Mouse (Mus musculus): ENCODE data around the gene Dnajc16. TPM values are rescaled to one million over a fixed set of nuclear protein-coding genes. Genes with fewer than 3 reads are reported as not detected.

Gene Dnajc16
- 3.2 and 5.2 TPM in 2 replicates for polyA plus RNA-seq (2014; fragmentation: Nextera tagmentation; extraction: Ambion mirVana)

DNA sequence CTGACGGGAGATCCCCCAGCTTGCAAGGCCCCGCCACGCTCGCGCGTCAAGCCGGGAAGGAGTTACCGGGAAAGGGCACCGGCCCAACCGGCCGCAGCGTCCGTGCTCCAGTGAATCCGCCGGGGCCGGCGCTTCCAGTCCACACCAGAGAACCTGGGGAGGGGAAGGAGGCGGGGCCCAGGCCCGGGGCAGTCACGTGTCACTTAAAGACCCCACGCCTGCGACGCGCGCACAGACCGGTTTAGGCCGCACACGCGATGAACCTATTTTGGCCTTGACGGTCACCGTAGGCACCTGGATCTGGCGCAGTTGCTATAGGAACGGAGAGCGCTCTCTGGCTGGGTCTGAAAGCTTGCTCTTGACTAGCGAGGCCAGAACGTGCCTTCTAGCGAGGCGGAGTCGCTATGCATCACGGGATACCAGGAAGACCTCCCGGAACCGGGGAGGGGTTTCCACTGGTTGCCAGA, at the start of gene Dnajc16:
Gene Dnajc16, minus strand, starts transcription at position 408 of the 467 bp plus-strand sequence.
- Histone ChIP-seq H3K4me2 (replicated peaks; ENCODE audit: low read depth, low read length) (peak within 1 kb of the TSS; percentile 67), H3K36me3 (ENCODE audit: control insufficient read depth, insufficient read depth, low read length) (peaks cover 9% of the 10 kb centered on the region; the same call in 1 of the 2 replicates), H3K27ac (ENCODE audit: low read depth, low read length) (peak within 1 kb of the TSS; percentile 78; the same call in 1 of the 2 replicates), H3K4me1 (ENCODE audit: control insufficient read depth, insufficient read depth, low read length) (peaks cover 7% of the 10 kb centered on the region; the same call in 1 of the 2 replicates), H3K9me3 (ENCODE audit: control insufficient read depth, low read length) (no peaks in the 10 kb centered on the region), H3K9ac (ENCODE audit: low read depth, low read length) (peak within 1 kb of the TSS; percentile 89), H3K4me3 (ENCODE audit: low read length) (peak within 1 kb of the TSS; percentile 84), H3K27me3 (ENCODE audit: control insufficient read depth, insufficient read depth, low read length) (no peaks in the 10 kb centered on the region)
- peak; percentile 88 for ATAC-seq (ENCODE audit: low FRiP score, low TSS enrichment)
- WGBS = under 1% methylated on average over 42 of the region's 42 CpGs

- no peaks in the 10 kb centered on the region for H3K9me3 ChIP-seq (ENCODE audit: control insufficient read depth, low read length)
- no peaks in the 10 kb centered on the region for H3K27me3 ChIP-seq (ENCODE audit: control insufficient read depth, insufficient read depth, low read length)
- H3K4me2 ChIP-seq (replicated peaks; ENCODE audit: low read depth, low read length) = no peak overlapping the region
- H3K9ac ChIP-seq (ENCODE audit: low read depth, low read length) = no peak overlapping the region
- ATAC-seq (ENCODE audit: low FRiP score, low TSS enrichment) = no peak
- H3K27ac ChIP-seq (ENCODE audit: low read depth, low read length) = no peak overlapping the region
- no peaks in the 10 kb centered on the region for H3K36me3 ChIP-seq (ENCODE audit: control insufficient read depth, insufficient read depth, low read length)
- no peak overlapping the region for H3K4me3 ChIP-seq (ENCODE audit: low read length)
- 61% methylated on average over 5 of the region's 5 CpGs for WGBS
- no peaks in the 10 kb centered on the region for H3K4me1 ChIP-seq (ENCODE audit: control insufficient read depth, insufficient read depth, low read length)
These were observed 43.9 kb upstream of the Dnajc16 start for GRCm38 (mm10) chr4:141834536-141835095.

- ATAC-seq (ENCODE audit: low FRiP score, low TSS enrichment) = no peak
- H3K9me3 ChIP-seq (ENCODE audit: control insufficient read depth, low read length) = no peaks in the 10 kb centered on the region
- H3K9ac ChIP-seq (ENCODE audit: low read depth, low read length) = no peak overlapping the region
- H3K4me2 ChIP-seq (replicated peaks; ENCODE audit: low read depth, low read length) = no peak overlapping the region
- no peaks in the 10 kb centered on the region for H3K36me3 ChIP-seq (ENCODE audit: control insufficient read depth, insufficient read depth, low read length)
- H3K4me1 ChIP-seq (ENCODE audit: control insufficient read depth, insufficient read depth, low read length) = no peaks in the 10 kb centered on the region
- H3K27ac ChIP-seq (ENCODE audit: low read depth, low read length) = no peak overlapping the region
- no peaks in the 10 kb centered on the region for H3K27me3 ChIP-seq (ENCODE audit: control insufficient read depth, insufficient read depth, low read length)
- 43% methylated on average over 1 of the region's 1 CpGs for WGBS
- H3K4me3 ChIP-seq (ENCODE audit: low read length) = no peak overlapping the region
These were observed 43.2 kb upstream of the Dnajc16 start for GRCm38 (mm10) chr4:141833911-141834310.

GRCm38 (mm10) chr4:141831361-141831760, 40.6 kb upstream of the Dnajc16 start:
- 77% methylated on average over 7 of the region's 7 CpGs for WGBS
- Histone ChIP-seq H3K27me3 (ENCODE audit: control insufficient read depth, insufficient read depth, low read length) (no peaks in the 10 kb centered on the region), H3K9ac (ENCODE audit: low read depth, low read length) (no peak overlapping the region), H3K36me3 (ENCODE audit: control insufficient read depth, insufficient read depth, low read length) (no peaks in the 10 kb centered on the region), H3K27ac (ENCODE audit: low read depth, low read length) (no peak overlapping the region), H3K4me2 (replicated peaks; ENCODE audit: low read depth, low read length) (no peak overlapping the region), H3K4me3 (ENCODE audit: low read length) (no peak overlapping the region), H3K9me3 (ENCODE audit: control insufficient read depth, low read length) (no peaks in the 10 kb centered on the region), H3K4me1 (ENCODE audit: control insufficient read depth, insufficient read depth, low read length) (no peaks in the 10 kb centered on the region)
- ATAC-seq (ENCODE audit: low FRiP score, low TSS enrichment) = no peak

- no peak for ATAC-seq (ENCODE audit: low FRiP score, low TSS enrichment)
- Histone ChIP-seq H3K9me3 (ENCODE audit: control insufficient read depth, low read length) (no peaks in the 10 kb centered on the region), H3K4me2 (replicated peaks; ENCODE audit: low read depth, low read length) (no peak overlapping the region), H3K27me3 (ENCODE audit: control insufficient read depth, insufficient read depth, low read length) (no peaks in the 10 kb centered on the region), H3K36me3 (ENCODE audit: control insufficient read depth, insufficient read depth, low read length) (no peaks in the 10 kb centered on the region), H3K4me1 (ENCODE audit: control insufficient read depth, insufficient read depth, low read length) (no peaks in the 10 kb centered on the region), H3K4me3 (ENCODE audit: low read length) (no peak overlapping the region), H3K9ac (ENCODE audit: low read depth, low read length) (no peak overlapping the region), H3K27ac (ENCODE audit: low read depth, low read length) (no peak overlapping the region)
- 60% methylated on average over 11 of the region's 11 CpGs for WGBS
These were observed 39.6 kb upstream of the Dnajc16 start for GRCm38 (mm10) chr4:141830381-141830780.

- WGBS = 59% methylated on average over 4 of the region's 4 CpGs
- no peak for ATAC-seq (ENCODE audit: low FRiP score, low TSS enrichment)
These were observed 37.4 kb upstream of the Dnajc16 start for GRCm38 (mm10) chr4:141828177-141828576.

DNA sequence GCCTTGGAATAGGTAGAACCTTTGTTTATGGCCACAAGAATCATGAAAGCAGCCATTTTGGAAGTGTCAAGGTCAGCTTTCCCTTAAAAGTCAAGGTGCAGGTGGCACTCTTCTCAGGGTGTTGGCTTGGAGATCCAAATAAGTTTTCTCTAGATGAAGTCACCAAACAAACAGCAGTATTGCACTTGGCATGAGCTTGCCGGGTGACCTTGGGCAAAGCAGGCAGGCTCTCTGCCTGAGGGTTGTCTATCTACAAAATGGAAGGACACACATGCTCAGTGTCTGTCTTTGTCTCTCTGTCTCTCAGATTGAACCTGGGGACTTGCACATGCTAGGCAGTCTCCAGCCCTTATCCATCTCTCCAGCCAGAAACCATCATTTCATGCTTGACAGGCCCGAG, 36.7 kb upstream of the Dnajc16 start:
- H3K9me3 ChIP-seq (ENCODE audit: control insufficient read depth, low read length) = no peaks in the 10 kb centered on the region
- H3K4me3 ChIP-seq (ENCODE audit: low read length) = no peak overlapping the region
- no peaks in the 10 kb centered on the region for H3K27me3 ChIP-seq (ENCODE audit: control insufficient read depth, insufficient read depth, low read length)
- H3K36me3 ChIP-seq (ENCODE audit: control insufficient read depth, insufficient read depth, low read length) = no peaks in the 10 kb centered on the region
- H3K4me1 ChIP-seq (ENCODE audit: control insufficient read depth, insufficient read depth, low read length) = no peaks in the 10 kb centered on the region
- 84% methylated on average over 2 of the region's 2 CpGs for WGBS
- H3K27ac ChIP-seq (ENCODE audit: low read depth, low read length) = no peak overlapping the region
- no peak overlapping the region for H3K9ac ChIP-seq (ENCODE audit: low read depth, low read length)
- ATAC-seq (ENCODE audit: low FRiP score, low TSS enrichment) = no peak
- H3K4me2 ChIP-seq (replicated peaks; ENCODE audit: low read depth, low read length) = no peak overlapping the region

More at GRCm38 (mm10) chr4:141828177-141828576, 37.4 kb upstream of the Dnajc16 start:
- Histone ChIP-seq H3K27me3 (ENCODE audit: control insufficient read depth, insufficient read depth, low read length) (no peaks in the 10 kb centered on the region), H3K9me3 (ENCODE audit: control insufficient read depth, low read length) (no peaks in the 10 kb centered on the region), H3K4me1 (ENCODE audit: control insufficient read depth, insufficient read depth, low read length) (no peaks in the 10 kb centered on the region), H3K4me2 (replicated peaks; ENCODE audit: low read depth, low read length) (no peak overlapping the region), H3K27ac (ENCODE audit: low read depth, low read length) (no peak overlapping the region), H3K36me3 (ENCODE audit: control insufficient read depth, insufficient read depth, low read length) (no peaks in the 10 kb centered on the region), H3K4me3 (ENCODE audit: low read length) (no peak overlapping the region), H3K9ac (ENCODE audit: low read depth, low read length) (no peak overlapping the region)

DNA sequence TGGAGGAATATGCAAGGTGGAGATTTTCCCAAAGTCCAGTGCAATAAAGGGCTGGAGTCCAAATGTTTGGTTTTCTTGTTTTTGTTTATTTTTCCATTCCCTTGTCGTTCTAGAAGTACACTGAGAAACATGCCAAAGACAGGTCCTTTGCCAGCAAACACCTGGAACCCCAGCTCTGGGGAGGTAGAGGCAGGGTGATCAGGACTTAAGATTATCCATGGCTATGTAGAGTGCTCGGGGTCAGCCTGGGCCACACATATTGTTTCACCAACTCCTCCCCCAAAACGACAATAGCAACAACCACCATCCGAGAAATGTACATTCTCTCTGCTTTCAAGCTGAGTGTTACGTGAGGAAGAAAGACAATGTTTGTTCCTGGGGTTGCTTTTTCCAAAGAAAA, 35.3 kb upstream of the Dnajc16 start, which contains the start of gene Cela2a:
Gene Cela2a, minus strand, starts transcription at position 101 of the 400 bp plus-strand sequence.
- Histone ChIP-seq H3K9me3 (ENCODE audit: control insufficient read depth, low read length) (no peaks in the 10 kb centered on the region), H3K4me2 (replicated peaks; ENCODE audit: low read depth, low read length) (no peak within 1 kb of the TSS), H3K9ac (ENCODE audit: low read depth, low read length) (no peak within 1 kb of the TSS), H3K4me3 (ENCODE audit: low read length) (no peak within 1 kb of the TSS), H3K27me3 (ENCODE audit: control insufficient read depth, insufficient read depth, low read length) (no peaks in the 10 kb centered on the region), H3K4me1 (ENCODE audit: control insufficient read depth, insufficient read depth, low read length) (no peaks in the 10 kb centered on the region), H3K36me3 (ENCODE audit: control insufficient read depth, insufficient read depth, low read length) (no peaks in the 10 kb centered on the region), H3K27ac (ENCODE audit: low read depth, low read length) (no peak within 1 kb of the TSS)
- WGBS = 75% methylated on average over 5 of the region's 5 CpGs
- ATAC-seq (ENCODE audit: low FRiP score, low TSS enrichment) = no peak

GRCm38 (mm10) chr4:141822979-141823378, 32.2 kb upstream of the Dnajc16 start:
- no peak for ATAC-seq (ENCODE audit: low FRiP score, low TSS enrichment)
- H3K4me1 ChIP-seq (ENCODE audit: control insufficient read depth, insufficient read depth, low read length) = no peaks in the 10 kb centered on the region
- 69% methylated on average over 3 of the region's 3 CpGs for WGBS
- H3K9ac ChIP-seq (ENCODE audit: low read depth, low read length) = no peak overlapping the region
- no peaks in the 10 kb centered on the region for H3K36me3 ChIP-seq (ENCODE audit: control insufficient read depth, insufficient read depth, low read length)
- H3K9me3 ChIP-seq (ENCODE audit: control insufficient read depth, low read length) = no peaks in the 10 kb centered on the region
- no peak overlapping the region for H3K4me2 ChIP-seq (replicated peaks; ENCODE audit: low read depth, low read length)
- no peak overlapping the region for H3K4me3 ChIP-seq (ENCODE audit: low read length)
- H3K27ac ChIP-seq (ENCODE audit: low read depth, low read length) = no peak overlapping the region
- H3K27me3 ChIP-seq (ENCODE audit: control insufficient read depth, insufficient read depth, low read length) = no peaks in the 10 kb centered on the region
